Mouse (Mus musculus) liver, adult 2 months (tissue): ENCODE measurements around the gene Gm7173.

Experiments used
- CTCF ChIP-seq: fragments of 200-500 bp; IDR thresholded peaks from 2 replicates; pipeline ENCODE4 v1.5.1; 2011; ENCODE audit warnings: low read depth, low read length, control low read depth
- POLR2A ChIP-seq: fragments of 200-500 bp; IDR thresholded peaks from 2 replicates; pipeline ENCODE4 v1.6.1; 2011; ENCODE audit warnings: low read length, control low read depth; ENCODE audit not compliant: insufficient read depth; ENCODE audit errors: extremely low read depth

GRCm38 (mm10) chrX:79516977-79517645 lies at the start of gene Gm7173:
- TF ChIP-seq CTCF (no peak), POLR2A (no peak)
